Mouse (Mus musculus): ENCODE results near the gene Sufu.

DNA sequence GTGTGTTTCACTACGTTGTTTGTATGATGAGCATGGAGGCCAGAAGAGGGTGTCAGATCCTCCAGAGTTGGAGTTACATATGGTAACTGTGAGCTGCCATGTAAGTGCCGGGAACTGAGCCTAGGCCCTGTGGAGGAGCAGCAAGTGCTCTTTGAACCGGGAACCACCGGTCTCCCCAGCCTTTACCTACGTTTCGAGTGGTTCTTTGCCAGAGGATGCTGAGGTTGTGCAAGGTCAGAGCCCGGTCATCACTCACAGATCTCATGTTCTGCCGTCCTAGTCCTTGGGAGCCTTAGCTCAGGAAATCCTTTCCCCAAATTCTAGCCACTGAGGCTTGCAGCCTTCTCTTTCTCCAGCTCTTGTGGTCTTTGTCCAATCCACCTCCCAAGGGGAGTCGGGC is 37.5 kb downstream of the Sufu start:
- TF ChIP-seq UBTF (IDR thresholded peaks at IDR 0.05; ENCODE audit: borderline replicate concordance, insufficient read depth, low read depth, low read length) (no peak), MAFK (IDR thresholded peaks at IDR 0.05; ENCODE audit: borderline replicate concordance, low read depth, low read length) (no peak), POLR2A (IDR thresholded peaks at IDR 0.05; ENCODE audit: control insufficient read depth in 1 of 2, insufficient read depth in 1 of 2, low read depth in 1 of 2, low read length in 2 of 2, poor library complexity in 1 of 2) (no peak)
